Mouse (Mus musculus): ENCODE measurements around the gene Mia3.

DNA sequence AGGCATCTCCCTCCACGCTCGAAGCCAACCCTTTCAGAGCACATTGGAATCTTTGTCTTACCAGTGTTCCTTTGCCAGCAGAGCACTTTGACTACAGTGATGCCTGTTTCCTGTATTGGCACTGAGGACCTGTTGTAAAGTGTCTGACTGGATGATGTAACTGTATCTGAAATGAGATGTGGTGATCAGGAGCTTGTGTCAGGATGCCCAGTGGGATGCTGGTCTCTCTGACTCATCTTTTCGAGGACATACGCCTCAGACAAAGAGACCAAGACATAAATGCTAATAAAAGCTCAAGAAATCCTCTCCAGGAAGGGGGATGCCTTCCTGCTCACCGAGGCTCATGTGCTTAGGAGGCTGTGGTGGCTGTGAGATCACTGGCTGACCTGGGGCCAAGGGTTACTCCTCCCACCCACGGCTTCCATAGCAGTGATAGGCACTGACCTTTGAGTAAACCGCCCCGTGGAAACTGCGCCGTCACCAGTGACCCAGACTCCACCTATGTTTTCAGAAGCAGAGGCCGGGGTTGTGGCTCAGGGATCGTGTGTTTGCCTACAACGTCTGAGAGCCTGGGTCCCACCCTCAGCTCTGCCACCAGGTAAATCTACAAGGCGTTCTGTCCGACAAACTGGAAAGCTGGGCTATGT, 44.9 kb upstream of the Mia3 start:
- TF ChIP-seq CTCF (IDR thresholded peaks at IDR 0.05; ENCODE audit: borderline replicate concordance, insufficient read depth, low read depth, low read length) (no peak), POLR2A (IDR thresholded peaks at IDR 0.05; ENCODE audit: borderline replicate concordance, insufficient read depth, low read length) (no peak)

All from cerebellum, adult 2 months (tissue).